Comparison of ENCODE assay signal across 16 mouse cellular contexts in the genomic region with DNA sequence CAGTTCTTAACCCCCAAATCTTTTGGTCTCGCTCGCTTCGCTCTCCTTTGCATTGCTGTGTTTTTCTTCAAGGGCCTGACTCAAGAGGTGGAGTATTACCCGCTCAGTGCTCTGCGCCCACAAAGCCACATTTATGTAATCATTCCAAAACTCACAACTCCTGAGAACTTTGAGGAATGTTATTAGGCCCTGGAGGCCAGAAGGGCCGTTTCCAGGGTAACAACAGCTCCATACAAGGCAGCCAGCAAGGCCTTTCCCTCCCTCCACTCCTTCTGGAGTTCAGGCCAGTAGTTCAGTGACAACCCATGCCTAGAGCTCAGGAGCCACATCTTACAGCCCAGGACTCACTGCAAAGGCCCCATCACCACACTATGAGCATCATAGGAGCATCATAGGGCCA.
A peak's percentile ranks its signal among the peaks of the same experiment; 100 is the strongest.
DNase-seq lines count a peak whose midpoint lies in the region; ATAC-seq and TF ChIP-seq lines count a peak whose summit lies in the region.
"Had no signal": no experiment of that assay in that cellular context is flagged by ENCODE, and none has a peak within 500 bp of the region (broad histone marks: within the 10 kb centered on the region; RNA-seq: fewer than 3 reads in every experiment).

No protein-coding gene starts in this region.

- no peak overlapping the region for H3K4me2 ChIP-seq in lung, embryonic 14.5 days
- H3K4me2 ChIP-seq: liver, embryonic 11.5 days; neural tube, embryonic 12.5 days; stomach, embryonic 15.5 days had no signal

- 64% methylated on average over 6 of the region's 6 CpGs for WGBS in lung, embryonic 14.5 days

- no peak overlapping the region for H3K4me3 ChIP-seq in lung, embryonic 14.5 days (ENCODE audit: low read depth, low read length)
- H3K4me3 ChIP-seq: neural tube, embryonic 12.5 days; stomach, embryonic 15.5 days had no signal

- no peaks in the 10 kb centered on the region for H3K27me3 ChIP-seq in lung, embryonic 14.5 days (ENCODE audit: insufficient read depth, low read length)
- H3K27me3 ChIP-seq: stomach, embryonic 15.5 days had no signal

- peak overlapping the region; percentile 15; the same call in 1 of the 2 replicates for H3K27ac ChIP-seq in lung, embryonic 14.5 days (ENCODE audit: low read depth)
- H3K27ac ChIP-seq: neural tube, embryonic 12.5 days; stomach, embryonic 15.5 days had no signal

- H3K36me3 ChIP-seq in lung, embryonic 14.5 days (ENCODE audit: insufficient read depth): no peaks in the 10 kb centered on the region
- H3K36me3 ChIP-seq: neural tube, embryonic 12.5 days; stomach, embryonic 15.5 days had no signal

- TF ChIP-seq CTCF in lung, embryonic 14.5 days (IDR thresholded peaks at IDR 0.05; ENCODE audit: low read depth): no peak

- H3K9me3 ChIP-seq in lung, embryonic 14.5 days (ENCODE audit: low read depth, low read length): no peaks in the 10 kb centered on the region
- H3K9me3 ChIP-seq: neural tube, embryonic 12.5 days; stomach, embryonic 15.5 days had no signal

- no peaks in the 10 kb centered on the region; the same call in 1 of the 2 replicates for H3K4me1 ChIP-seq in lung, embryonic 14.5 days (ENCODE audit: insufficient read depth)
- H3K4me1 ChIP-seq: neural tube, embryonic 12.5 days; stomach, embryonic 15.5 days had no signal

- no peak overlapping the region for H3K9ac ChIP-seq in lung, embryonic 14.5 days
- H3K9ac ChIP-seq: neural tube, embryonic 12.5 days; stomach, embryonic 15.5 days had no signal

- peak; percentile 56 for ATAC-seq in lung, embryonic 14.5 days (ENCODE audit: insufficient read depth)
- ATAC-seq in monocyte, adult 5-6 weeks (replicated peaks; ENCODE audit: insufficient number of reproducible peaks, low FRiP score, low TSS enrichment, poor library complexity, severe bottlenecking): no peak
- ATAC-seq: inflammation-experienced regulatory T-cells, adult 6 months had no signal

- peak; percentile 7 for DNase-seq in adrenal gland, adult 2 months
- no peak for DNase-seq in adrenal gland, postnatal 25 days
- DNase-seq in Muller cell, postnatal 12 days (ENCODE audit: inconsistent ontology term): peak; percentile 59
- DNase-seq in kidney, adult 9 months: peak; percentile 37
- DNase-seq in lung, embryonic 14.5 days: peak; percentile 42
- no peak for DNase-seq in thymus, postnatal 25 days
- DNase-seq in spleen, postnatal 14 days (ENCODE audit: low spot score in 2 of 2): no peak
- DNase-seq: adrenal gland, postnatal 10 days; cerebellum, adult 11-12 months; gastrocnemius, postnatal 10 days; right cerebral cortex, adult 18-20 months had no signal

Comparison
In these comparisons a context has a peak if more than half of its experiments do, and no peak if none do; other contexts are left out.
1. DNase-seq: peak in adrenal gland, adult 2 months (single experiment), Muller cell, postnatal 12 days (single experiment), kidney, adult 9 months (single experiment) and lung, embryonic 14.5 days (single experiment); none in adrenal gland, postnatal 25 days (single experiment), thymus, postnatal 25 days (single experiment) and spleen, postnatal 14 days (0 of 2).